Mouse (Mus musculus) T-helper 1 cell (primary cell): Measurements from ENCODE around the gene Rpa2.
"Not testable (repeated sequence)": the region's sequence is repeated elsewhere in the genome, so short reads cannot be mapped to it uniquely, and the experiment has no call there.

ENCODE experiments used
- in situ Hi-C: fragments of 300-600 bp; cut with MboI, MseI; formaldehyde crosslinking; loops from one replicate; pipeline ENCODE4 v1.15.1; 2025; ENCODE audit warnings: high pct_unique_total_duplicates

Rpa2 gene

DNA sequence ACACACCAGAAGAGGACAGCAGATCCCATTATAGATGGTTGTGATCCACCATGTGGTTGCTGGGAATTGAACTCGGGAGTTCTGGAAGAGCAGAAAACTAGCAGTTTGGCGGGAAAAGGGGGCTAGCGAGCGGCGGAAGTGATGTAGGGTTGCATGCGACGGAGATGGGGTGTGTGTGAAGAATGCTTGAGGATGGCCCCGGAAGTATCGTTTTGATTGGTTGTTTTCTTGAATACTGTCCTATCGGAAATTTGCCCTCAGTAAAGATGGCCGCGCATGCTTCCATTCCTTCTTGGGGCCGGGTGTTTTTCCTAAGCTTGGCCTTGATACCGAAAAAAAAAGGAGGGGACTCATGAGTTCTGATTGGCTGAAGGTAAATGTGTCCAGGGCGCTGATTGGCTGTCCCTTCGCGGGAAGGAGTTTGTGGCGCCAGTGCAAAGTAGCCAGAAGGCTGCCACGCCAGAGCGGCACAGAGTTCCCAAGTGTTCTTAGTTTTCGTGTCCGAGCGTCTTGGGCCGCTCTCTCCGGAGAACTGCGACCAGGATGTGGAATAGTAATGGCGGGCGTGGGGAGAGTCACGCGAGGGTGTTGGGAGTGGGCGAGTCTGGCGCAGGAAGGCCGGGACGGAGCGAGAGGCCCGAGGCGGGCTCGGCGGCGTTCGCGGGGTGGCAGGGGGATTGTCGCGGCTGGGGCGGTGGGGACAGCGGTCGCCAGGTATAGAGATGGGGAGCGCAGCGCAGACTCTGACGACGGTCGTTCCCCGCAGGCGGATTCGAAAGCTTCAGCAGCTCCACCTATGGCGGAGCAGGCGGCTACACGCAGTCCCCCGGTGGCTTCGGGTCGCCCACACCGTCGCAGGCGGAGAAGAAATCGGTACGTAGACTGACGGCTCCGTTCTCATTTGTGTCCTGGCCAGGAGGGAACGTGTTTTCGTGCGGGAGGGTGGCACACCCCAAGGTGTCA is at the start of gene Rpa2:
TSS of gene Rpa2 (plus strand) at position 419 of the 963 bp plus-strand sequence.
- in situ Hi-C loops: no loop called here

DNA sequence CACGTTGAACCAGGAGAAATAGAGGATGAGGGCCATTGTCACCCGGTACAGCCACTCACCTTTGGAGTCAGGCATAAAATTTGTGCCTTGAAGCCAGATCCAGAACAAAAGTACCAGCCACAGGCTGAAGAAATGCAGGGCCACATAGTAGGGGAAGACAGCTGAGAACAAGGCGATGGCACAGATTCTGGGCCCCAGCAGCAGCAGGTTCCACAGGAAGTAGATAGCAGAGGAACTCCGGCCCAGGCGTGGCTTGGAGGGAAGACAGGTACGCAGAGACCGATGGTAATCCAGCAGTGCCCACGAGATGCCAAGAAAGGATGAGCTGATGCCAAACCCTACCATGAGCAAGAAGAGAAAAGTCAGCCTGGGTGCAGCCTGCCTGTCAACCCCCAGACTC is 39.9 kb upstream of the Rpa2 start:
- in situ Hi-C loops: no loop called here

- in situ Hi-C loops: no loop called here
Measured at GRCm38 (mm10) chr4:132731616-132732015, 36.5 kb upstream of the Rpa2 start.

DNA sequence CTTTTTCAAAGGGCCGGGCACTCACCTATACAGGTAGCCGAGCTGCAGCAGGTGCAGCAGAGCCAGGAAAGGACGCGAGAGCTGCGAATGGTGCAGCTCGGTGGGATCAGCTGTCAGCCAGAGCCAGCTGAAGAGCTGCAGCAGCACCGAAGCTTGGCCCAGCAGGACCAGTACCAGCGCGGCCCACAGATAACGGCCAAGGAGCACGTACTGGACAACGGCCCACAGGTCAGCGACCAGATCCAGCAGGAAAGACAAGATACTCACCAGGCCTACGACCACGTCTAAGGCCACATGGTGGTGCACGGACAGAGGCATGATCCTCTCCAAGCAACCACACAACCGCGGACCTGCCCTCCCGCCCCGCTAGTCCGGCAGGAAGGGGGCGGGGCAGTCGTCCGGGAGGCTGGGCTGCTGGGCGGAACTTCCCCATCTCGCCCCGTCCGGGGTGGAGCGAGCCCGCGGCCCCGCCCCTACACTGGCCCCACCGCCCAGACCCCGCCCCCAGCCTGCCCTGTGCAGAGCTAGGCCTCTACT is 35.9 kb upstream of the Rpa2 start, which contains the start of gene Xkr8:
TSS of gene Xkr8 (minus strand) at position 399 of the 537 bp plus-strand sequence.
- in situ Hi-C loops: no loop called here

GRCm38 (mm10) chr4:132733071-132733770 is 34.9 kb upstream of the Rpa2 start:
- in situ Hi-C loops: no loop called here

- in situ Hi-C loops: no loop called here
Measured at GRCm38 (mm10) chr4:132734766-132735165, 33.4 kb upstream of the Rpa2 start.

DNA sequence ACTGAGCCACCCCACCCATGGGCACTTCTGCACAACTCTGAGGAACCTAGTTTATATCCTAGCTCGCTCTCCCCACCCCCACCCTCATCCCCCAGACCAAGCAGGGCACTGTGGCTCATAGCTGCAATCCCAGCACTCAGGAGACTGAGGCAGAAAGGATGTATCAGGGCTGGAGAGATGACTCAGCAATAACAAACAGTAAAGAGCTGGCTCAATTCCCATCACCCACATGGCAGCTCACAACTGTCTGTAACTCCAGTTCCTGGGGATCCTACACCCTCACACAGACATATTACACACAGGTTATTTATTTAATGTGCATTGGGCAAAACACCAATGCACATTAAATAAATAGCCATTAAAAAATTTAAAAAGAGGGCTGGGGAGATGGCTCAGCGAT is 32.7 kb upstream of the Rpa2 start:
- in situ Hi-C loops: no loop called here

- in situ Hi-C loops: no loop called here
Measured at GRCm38 (mm10) chr4:132735894-132736293, 32.2 kb upstream of the Rpa2 start.

- in situ Hi-C loops: not testable (repeated sequence)
Measured at GRCm38 (mm10) chr4:132737154-132737553, 31.0 kb upstream of the Rpa2 start.

DNA sequence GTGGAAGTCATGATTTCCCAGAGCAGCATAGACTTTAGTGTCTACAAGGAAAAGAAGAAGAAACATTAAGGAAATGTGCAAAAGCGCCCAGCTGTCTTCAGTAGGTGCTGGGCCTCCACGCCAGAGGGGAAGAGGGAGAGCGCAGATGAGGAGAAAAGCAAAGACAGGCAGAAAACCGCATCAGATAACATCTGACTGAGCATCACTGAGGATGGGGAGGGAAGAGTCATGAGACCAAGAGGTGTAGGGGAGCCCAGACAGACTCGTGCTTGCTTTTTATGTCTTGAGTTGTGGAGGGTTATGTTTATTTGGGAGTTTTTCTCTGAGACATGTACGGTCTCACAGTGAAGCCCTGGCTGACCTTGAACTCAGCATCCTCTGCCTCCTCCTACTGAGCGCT is 26.6 kb upstream of the Rpa2 start:
- in situ Hi-C loops: no loop called here

DNA sequence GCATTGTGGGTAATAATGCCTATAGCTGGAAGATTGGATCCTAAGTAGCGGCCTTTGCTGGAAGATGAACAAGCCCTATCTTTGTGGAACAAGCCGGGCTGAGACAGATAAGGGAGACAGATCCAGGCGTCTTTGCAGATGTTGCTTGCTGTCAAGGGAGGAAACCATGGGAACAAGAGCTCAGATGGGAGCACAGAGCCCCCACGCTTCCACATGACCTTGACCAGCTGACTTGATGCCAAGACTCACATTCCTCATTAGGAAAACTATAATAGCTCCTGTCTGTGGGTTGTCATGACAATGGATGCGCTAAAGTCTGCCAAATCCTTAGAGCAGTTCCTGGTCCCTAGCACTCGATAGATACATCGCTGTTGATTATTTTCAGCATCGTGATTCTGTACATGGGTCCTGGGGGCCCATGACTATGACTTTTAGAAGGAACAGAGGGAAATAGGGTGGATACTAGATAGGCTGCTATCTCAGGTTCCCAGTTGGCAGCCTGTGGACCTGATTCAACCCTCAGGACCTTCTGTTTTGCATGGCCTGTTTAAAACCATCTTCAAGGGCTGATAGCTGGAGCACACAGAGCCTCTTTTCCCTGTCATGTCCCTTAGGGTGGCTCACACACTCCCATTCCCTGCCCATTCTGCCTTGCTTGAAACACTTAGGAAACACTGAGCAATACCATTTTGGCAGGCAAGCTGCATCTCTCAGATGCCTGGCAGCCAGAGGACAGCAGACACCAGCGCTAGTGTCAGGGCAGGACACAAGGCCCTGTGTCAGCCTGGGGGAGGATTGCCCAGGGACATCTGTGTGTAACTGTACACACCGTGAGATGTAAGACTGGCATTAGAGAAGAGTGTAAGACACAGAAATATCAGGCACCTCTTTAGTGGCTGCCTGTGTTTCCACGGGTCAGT is 23.9 kb upstream of the Rpa2 start:
- in situ Hi-C loops: no loop called here

DNA sequence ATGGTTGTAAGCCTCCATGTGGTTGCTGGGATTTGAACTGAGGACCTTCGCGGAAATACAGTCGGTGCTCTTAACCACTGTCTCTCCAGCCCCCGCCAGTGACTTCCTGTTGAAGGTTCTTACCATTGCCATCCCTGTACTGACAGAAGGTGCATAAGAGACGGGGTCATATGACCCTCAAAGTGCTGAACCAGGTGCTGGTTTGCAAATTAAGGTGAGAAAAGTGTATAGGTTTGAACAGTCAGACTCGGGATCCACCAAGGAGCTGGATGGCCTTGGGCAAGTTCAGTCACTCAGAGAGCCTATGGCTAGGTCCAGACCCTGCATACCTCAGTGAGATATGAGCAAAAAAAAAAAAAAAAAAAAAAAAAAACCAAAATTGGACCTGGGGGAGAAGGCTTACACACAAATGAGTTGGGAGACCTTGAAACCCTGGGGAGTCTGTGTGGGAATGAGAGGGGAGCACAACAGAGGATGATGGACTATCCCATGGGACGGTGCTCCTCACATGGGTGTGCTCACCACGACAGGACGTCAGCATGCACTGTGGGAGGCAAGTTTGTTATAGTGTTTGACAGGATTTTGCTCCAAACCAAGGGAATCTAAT is 21.1 kb upstream of the Rpa2 start:
- in situ Hi-C loops: no loop called here

- in situ Hi-C loops: no loop called here
Measured at GRCm38 (mm10) chr4:132747664-132748259, 20.4 kb upstream of the Rpa2 start.

DNA sequence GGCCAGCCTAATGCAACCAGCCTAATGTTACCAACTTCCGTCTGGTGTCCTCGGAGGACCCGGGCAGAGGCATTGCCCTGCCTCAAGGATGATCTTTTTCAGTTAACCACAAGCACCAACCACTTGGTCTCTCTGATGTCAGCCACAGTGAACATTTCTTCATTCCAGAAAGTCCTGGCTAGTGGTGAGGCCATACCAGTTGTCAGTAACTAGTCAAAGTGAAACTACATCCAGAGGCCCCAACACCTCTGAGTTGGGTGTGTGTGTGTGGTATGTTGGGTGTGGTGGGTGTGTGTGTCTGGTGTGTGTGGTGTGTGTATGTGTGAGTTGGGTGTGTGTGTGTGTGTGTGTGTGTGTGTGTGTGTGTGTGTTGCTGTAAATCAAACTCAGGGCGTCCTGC is 19.4 kb upstream of the Rpa2 start:
- in situ Hi-C loops: no loop called here

- in situ Hi-C loops: no loop called here
Measured at GRCm38 (mm10) chr4:132749258-132749982, 18.7 kb upstream of the Rpa2 start.

DNA sequence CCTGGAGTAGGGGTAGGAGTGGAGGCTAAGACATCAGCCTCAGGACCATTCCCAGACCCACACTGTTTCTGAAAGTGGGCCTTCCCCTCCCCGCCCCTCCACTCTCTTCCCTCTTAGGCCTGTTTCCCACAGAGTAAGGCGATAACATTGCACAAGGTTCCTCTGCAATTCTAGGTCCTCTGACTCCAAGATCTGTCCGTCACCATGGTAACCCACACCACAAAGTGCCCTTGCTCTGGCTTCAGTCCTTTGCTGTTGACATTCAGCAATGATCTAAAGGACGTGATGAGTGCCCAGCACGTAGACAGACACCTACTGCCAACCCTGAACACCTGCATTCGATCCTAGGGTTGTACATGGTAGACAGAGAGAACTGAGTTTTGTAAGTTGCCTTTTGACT is 15.1 kb upstream of the Rpa2 start:
- in situ Hi-C loops: no loop called here

DNA sequence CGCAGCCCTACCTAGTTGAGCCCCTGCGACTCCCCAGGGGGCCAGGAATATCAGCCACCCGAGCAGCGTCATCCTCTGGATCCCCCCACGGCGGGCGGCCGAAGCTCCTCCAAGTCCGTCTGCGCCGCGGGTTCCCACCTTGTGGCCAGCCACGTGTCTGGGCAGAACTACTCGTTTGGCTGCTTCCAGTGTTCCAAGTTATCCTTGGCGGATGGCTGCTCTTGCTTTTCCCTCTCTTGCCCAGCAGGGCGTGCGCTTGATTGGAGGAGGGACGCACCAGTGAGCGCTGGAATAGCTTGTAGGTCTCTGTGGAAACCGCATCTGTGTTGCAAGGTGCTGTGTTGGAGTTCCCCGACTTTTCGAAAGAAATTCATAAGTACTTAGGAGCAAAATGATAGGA is 11.2 kb upstream of the Rpa2 start, which contains the start of gene Smpdl3b:
TSS of gene Smpdl3b (minus strand) at position 279 of the 400 bp plus-strand sequence.
- in situ Hi-C loops: no loop called here

DNA sequence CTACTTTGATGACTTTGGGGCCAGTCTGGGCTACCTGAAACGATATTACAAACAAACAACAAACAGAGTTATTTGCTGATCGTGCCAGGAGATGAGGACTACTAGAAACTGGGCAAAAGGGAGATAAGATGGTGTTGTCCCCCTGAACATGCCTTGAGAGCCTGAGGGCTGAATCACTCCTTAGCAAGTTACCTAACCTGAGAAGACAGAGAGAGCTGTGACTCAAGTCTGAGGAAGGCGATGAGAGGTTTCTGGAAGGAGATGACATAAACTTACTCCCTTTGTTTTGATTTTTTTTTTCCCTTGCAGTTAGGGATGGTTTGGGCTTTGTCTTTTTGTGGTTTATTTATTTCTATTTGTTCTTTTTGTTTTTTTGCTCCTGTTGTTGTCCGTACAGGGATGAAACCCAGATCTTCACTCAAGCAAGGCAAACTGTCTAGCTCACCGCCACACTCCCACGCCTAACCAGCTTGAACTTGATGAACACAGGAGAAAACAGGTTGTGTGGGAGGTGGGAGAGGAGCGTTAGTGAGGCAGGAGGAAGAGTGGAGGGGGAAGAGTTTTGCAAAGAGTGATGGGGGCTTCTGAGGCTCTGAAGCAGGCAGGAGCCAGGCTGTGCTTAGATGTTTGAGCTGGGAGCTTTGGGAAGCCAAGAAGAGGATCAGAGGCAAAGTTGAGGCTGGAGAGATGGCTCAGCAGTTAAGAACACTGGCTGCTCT is 10.3 kb upstream of the Rpa2 start:
- in situ Hi-C loops: no loop called here

DNA sequence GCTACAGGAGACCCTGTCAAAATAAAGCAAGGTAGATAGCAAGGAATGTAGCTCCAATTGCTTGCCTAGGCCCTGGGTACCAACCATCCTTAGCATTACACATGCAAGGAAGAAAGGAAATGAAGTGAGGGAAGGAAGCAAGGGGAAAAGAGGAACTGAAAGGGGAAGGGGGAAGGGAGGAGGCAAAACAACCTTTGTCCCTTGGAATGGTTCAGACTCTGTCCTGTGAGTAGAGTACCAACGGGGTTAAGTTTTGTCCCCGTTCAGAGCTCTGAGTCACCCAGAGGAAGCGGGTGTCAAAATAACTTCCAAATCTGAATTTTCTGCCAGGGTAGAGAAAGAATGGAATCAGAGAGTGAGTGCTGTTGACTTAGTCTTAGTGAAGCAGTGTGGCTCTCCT is 7.8 kb upstream of the Rpa2 start:
- in situ Hi-C loops: no loop called here
